Mouse (Mus musculus) G1E (cell line): ENCODE results near the gene Tnpo1.

Experiments used
- CTCF ChIP-seq: IDR thresholded peaks from 2 replicates; pipeline ENCODE4 v1.5.1; 2012; ENCODE audit warnings: low read depth, low read length, inconsistent platforms, mixed read lengths
- GATA2 ChIP-seq: IDR thresholded peaks from 2 replicates; pipeline ENCODE4 v1.6.1; 2012; ENCODE audit warnings: low read depth, low read length, inconsistent platforms, borderline replicate concordance
- POLR2AphosphoS5 ChIP-seq: IDR thresholded peaks from 2 replicates; pipeline ENCODE4 v1.6.1; 2012; ENCODE audit warnings: low read depth, low read length, inconsistent platforms; ENCODE audit not compliant: insufficient replicate concordance
- TAL1 ChIP-seq: conservative IDR thresholded peaks from 2 replicates; pipeline ENCODE4 v1.6.1; 2012; ENCODE audit warnings: low read depth, low read length, inconsistent platforms, mixed read lengths

DNA sequence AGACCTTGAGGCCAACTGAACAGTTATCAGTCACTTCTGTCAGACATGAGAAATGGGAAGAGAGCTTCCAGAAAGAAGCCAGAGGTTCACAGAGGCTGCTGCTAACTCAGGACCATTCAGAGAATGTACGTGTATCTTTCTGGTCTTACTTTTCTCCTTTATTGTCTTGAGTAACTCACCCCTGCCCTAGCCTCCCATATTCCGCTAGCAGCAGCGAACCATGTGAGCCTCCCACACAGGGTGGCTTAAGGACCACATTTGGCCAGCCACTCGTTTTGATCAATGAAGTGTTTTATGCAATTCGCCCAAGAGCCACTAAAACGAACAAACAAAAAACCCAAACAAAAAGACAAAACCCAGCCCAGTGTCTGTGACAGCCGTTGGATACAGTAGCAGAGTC is 25.8 kb upstream of the Tnpo1 start:
- TF ChIP-seq POLR2AphosphoS5 (no peak), CTCF (no peak), GATA2 (no peak), TAL1 (no peak)
